Mouse (Mus musculus) forebrain, embryonic 11.5 days (tissue): Measurements from ENCODE around the gene Zfp324. TPM values are rescaled to one million over a fixed set of nuclear protein-coding genes. Genes with fewer than 3 reads are reported as not detected.

Experiments used
- ATAC-seq: fragments of 200-750 bp; cut with Nextera tagmentation; replicated peaks from 2 replicates; pipeline ENCODE4 v1.8.0; 2017; ENCODE audit warnings: moderate TSS enrichment; ENCODE audit not compliant: low FRiP score
- DNase-seq: peaks from one replicate; pipeline ENCODE4 v3.0.0-alpha.2; 2017; ENCODE audit warnings: low spot score
- H3K27ac ChIP-seq: fragments of 300-500 bp; sonication (generic); 2 replicates; pipeline ENCODE4 v1.5.1; 2014; ENCODE audit warnings: low read depth, low read length
- H3K27me3 ChIP-seq: fragments of 300-500 bp; sonication (generic); 2 replicates; pipeline ENCODE4 v1.6.1; 2014; ENCODE audit warnings: mild to moderate bottlenecking, low read length, mixed read lengths; ENCODE audit not compliant: control insufficient read depth, insufficient read depth
- H3K36me3 ChIP-seq: fragments of 300-500 bp; sonication (generic); 2 replicates; pipeline ENCODE4 v1.6.1; 2014; ENCODE audit warnings: mild to moderate bottlenecking, low read length, moderate library complexity, mixed read lengths; ENCODE audit not compliant: control insufficient read depth, insufficient read depth
- H3K4me1 ChIP-seq: fragments of 300-500 bp; sonication (generic); replicated peaks from 2 replicates; pipeline ENCODE4 v1.6.1; 2014; ENCODE audit warnings: low read length, mixed read lengths; ENCODE audit not compliant: control insufficient read depth, insufficient read depth
- H3K4me2 ChIP-seq: fragments of 300-500 bp; sonication (generic); 2 replicates; pipeline ENCODE4 v1.6.1; 2014; ENCODE audit warnings: low read depth, mild to moderate bottlenecking, low read length, moderate library complexity, mixed read lengths; ENCODE audit not compliant: severe bottlenecking
- H3K4me3 ChIP-seq: fragments of 300-500 bp; sonication (generic); 2 replicates; pipeline ENCODE4 v1.5.1; 2014; ENCODE audit warnings: low read depth, low read length
- H3K9ac ChIP-seq: fragments of 300-500 bp; sonication (generic); 2 replicates; pipeline ENCODE4 v1.6.1; 2014; ENCODE audit warnings: low read length
- H3K9me3 ChIP-seq: fragments of 300-500 bp; sonication (generic); 2 replicates; pipeline ENCODE4 v1.6.1; 2016; ENCODE audit warnings: low read length, mixed read lengths; ENCODE audit not compliant: control insufficient read depth
- whole genome bisulfite sequencing: fragments of 180-500 bp; shearing (Covaris S2); extraction: QIAGEN DNeasy Blood & Tissue Kit; methylation state at CpG from one replicate; pipeline ENCODE4 v1.1.7; 2014; 5-methylcytosine and 5-hydroxymethylcytosine counted together
- polyA plus RNA-seq: library from polyadenylated mRNA; unstranded; fragments of >200 nt; fragmentation: Nextera tagmentation; extraction: Ambion mirVana; gene quantifications from 2 replicates; pipeline ENCODE4 v1.2.1, GENCODE M21; 2014

Zfp324 gene
- polyA plus RNA-seq, 1 experiment from 2014 or later: 10.8 TPM

DNA sequence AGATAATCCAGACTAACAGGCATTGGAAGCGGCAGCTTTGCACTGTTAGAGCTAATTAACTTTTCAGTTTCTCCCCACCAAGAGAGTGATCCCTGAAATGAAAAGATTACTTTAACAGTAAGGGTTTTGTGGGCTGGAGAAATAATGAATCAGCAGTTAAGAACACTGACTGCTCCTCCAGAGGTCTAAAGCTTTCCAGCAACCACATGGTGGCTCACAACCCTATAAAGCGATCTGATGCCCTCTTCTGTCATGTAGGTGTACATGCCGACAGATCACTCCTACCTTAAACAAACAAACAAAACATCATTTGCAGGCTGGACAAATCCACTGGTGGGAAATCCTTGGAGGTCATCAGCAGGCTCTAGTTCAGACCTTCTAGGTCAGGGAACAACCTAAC is 10.7 kb upstream of the Zfp324 start:
- H3K9me3 ChIP-seq: no peaks in the 10 kb centered on the region
- no peak overlapping the region for H3K4me2 ChIP-seq
- no peak for ATAC-seq
- no peak overlapping the region for H3K9ac ChIP-seq
- H3K4me3 ChIP-seq: no peak overlapping the region
- no peak overlapping the region for H3K27ac ChIP-seq
- H3K27me3 ChIP-seq: no peaks in the 10 kb centered on the region
- H3K4me1 ChIP-seq: no peaks in the 10 kb centered on the region; the same call in 1 of the 2 replicates
- WGBS: 63% methylated on average over 3 of the region's 3 CpGs
- DNase-seq: no peak
- no peaks in the 10 kb centered on the region for H3K36me3 ChIP-seq

GRCm38 (mm10) chr7:12957511-12957910 is 8.1 kb upstream of the Zfp324 start:
- H3K27me3 ChIP-seq: no peaks in the 10 kb centered on the region
- H3K4me2 ChIP-seq: no peak overlapping the region
- no peaks in the 10 kb centered on the region for H3K9me3 ChIP-seq
- WGBS: 71% methylated on average over 5 of the region's 5 CpGs
- DNase-seq (no peak), ATAC-seq (no peak)
- H3K27ac ChIP-seq: no peak overlapping the region
- H3K36me3 ChIP-seq: no peaks in the 10 kb centered on the region
- no peak overlapping the region for H3K9ac ChIP-seq
- H3K4me1 ChIP-seq: no peaks in the 10 kb centered on the region
- no peak overlapping the region for H3K4me3 ChIP-seq

DNA sequence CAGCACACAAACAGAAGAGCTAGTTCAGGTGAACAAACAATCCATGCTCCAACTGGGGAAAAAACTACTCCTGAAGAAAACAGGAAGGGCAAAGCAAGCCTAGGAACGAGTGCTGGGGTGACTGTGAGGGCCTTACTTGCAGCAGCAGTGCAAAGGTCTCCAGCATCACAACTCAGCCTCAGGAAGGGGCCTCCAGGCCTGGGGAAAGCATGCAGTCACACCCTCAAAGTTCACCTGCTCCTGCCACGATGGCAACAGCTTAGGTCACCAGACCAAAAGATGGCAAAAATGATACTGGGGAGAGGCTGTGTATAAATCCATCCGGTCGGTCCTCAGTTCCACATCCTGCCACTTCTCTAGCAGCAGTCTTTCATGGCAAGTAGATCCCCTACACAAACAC is 6.7 kb upstream of the Zfp324 start:
- no peaks in the 10 kb centered on the region for H3K9me3 ChIP-seq
- no peak overlapping the region for H3K27ac ChIP-seq
- H3K27me3 ChIP-seq: no peaks in the 10 kb centered on the region
- H3K4me1 ChIP-seq: no peaks in the 10 kb centered on the region
- H3K9ac ChIP-seq: no peak overlapping the region
- no peak overlapping the region for H3K4me2 ChIP-seq
- 83% methylated on average over 4 of the region's 4 CpGs for WGBS
- H3K36me3 ChIP-seq: no peaks in the 10 kb centered on the region
- no peak overlapping the region for H3K4me3 ChIP-seq
- DNase-seq (no peak), ATAC-seq (no peak)

GRCm38 (mm10) chr7:12959718-12960117 is 5.9 kb upstream of the Zfp324 start:
- Histone ChIP-seq H3K36me3 (no peaks in the 10 kb centered on the region), H3K9ac (no peak overlapping the region), H3K4me2 (no peak overlapping the region), H3K27me3 (no peaks in the 10 kb centered on the region), H3K4me3 (no peak overlapping the region), H3K9me3 (no peaks in the 10 kb centered on the region), H3K4me1 (no peaks in the 10 kb centered on the region), H3K27ac (no peak overlapping the region)
- WGBS: 17% methylated on average over 4 of the region's 4 CpGs
- ATAC-seq: no peak
- no peak for DNase-seq

DNA sequence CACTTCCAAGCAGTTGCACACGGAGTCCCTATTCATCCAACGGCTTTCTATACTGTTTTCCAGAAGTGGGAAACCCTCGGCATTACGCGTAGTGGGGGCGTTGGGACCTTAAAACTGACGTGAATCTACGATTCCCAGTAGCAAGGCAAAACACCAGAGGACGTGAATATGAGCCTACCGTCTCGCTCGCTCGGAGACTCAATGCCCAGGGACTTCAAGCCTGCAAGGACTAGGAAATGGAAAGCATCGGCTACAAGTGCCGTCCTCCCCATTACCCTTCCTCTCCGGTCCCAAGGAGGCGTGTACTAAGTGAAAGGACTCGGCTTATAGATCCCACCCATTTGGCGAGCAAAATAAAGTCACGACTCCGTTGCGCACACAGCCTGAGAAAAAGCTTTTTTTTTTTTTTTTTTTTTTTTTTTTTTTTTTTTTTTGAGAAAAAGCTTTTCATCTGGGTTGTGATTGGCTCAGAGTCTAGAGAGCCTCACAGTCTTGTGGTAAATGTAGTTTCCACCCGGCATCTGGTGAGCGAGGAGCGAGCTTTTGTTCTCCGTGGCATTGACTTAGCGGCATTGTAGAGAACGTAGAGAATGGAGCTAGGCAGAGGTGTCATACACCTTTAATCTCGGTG is 4.0 kb upstream of the Zfp324 start:
- Histone ChIP-seq H3K27ac (peak overlapping the region; percentile 65), H3K9ac (peak overlapping the region; percentile 73), H3K9me3 (no peaks in the 10 kb centered on the region), H3K36me3 (no peaks in the 10 kb centered on the region), H3K27me3 (no peaks in the 10 kb centered on the region), H3K4me2 (peak overlapping the region; percentile 53), H3K4me3 (peak overlapping the region; percentile 43), H3K4me1 (no peaks in the 10 kb centered on the region)
- ATAC-seq: peak; percentile 74
- 4% methylated on average over 29 of the region's 29 CpGs for WGBS
- DNase-seq: peak; percentile 73

DNA sequence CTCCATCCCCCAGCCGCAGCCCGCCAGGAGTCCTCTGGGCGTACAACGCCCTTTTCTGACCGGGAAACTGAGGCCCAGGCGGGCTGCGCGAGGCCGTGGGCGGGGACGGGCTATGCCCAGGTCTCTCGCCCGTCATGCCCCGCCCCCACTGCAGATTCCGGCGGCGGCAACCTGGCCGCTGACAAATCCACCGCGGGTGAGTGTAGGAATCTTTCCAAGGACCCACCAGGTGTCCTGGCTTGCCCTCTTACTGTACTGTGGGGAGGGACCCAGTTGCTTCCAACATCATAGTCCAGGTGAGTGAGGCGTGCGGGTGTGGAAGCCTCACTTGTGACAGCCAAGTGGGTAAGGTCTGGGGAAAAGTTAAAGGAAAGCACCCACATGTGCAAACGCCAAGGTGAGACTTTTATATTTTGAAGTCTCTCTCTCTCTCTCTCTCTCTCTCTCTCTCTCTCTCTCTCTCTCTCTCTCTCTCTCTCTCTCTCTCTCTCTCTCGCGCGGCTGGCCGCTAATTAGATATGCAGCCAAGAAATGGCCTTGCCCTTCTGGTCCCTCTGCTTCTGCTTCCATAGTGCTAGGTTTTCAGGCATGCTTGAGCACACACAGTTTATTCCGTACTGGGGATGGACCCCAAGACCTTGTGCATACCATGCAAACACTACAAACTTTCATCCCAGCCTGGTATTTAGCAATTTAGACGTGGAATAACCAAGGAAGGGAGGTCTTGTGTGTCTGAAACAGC is 637 bp downstream of the Zfp324 start:
- WGBS: under 1% methylated on average over 29 of the region's 29 CpGs
- Histone ChIP-seq H3K4me3 (peak overlapping the region; percentile 87), H3K4me2 (peak overlapping the region; percentile 94), H3K9ac (peak overlapping the region; percentile 89), H3K27me3 (no peaks in the 10 kb centered on the region), H3K4me1 (peaks cover 3% of the 10 kb centered on the region; the same call in 1 of the 2 replicates), H3K36me3 (peaks cover 8% of the 10 kb centered on the region; the same call in 1 of the 2 replicates), H3K27ac (peak overlapping the region; percentile 64; the same call in 1 of the 2 replicates), H3K9me3 (no peaks in the 10 kb centered on the region)
- peak; percentile 63 for ATAC-seq
- peak; percentile 76 for DNase-seq

- Histone ChIP-seq H3K9me3 (no peaks in the 10 kb centered on the region), H3K4me2 (no peak overlapping the region), H3K9ac (no peak overlapping the region), H3K36me3 (peaks cover 8% of the 10 kb centered on the region; the same call in 1 of the 2 replicates), H3K27ac (no peak overlapping the region), H3K4me1 (peaks cover 3% of the 10 kb centered on the region; the same call in 1 of the 2 replicates), H3K4me3 (no peak overlapping the region), H3K27me3 (no peaks in the 10 kb centered on the region)
- 93% methylated on average over 25 of the region's 25 CpGs for WGBS
- ATAC-seq (no peak), DNase-seq (no peak)
These were observed 5.3 kb downstream of the Zfp324 start for GRCm38 (mm10) chr7:12970906-12971305.

DNA sequence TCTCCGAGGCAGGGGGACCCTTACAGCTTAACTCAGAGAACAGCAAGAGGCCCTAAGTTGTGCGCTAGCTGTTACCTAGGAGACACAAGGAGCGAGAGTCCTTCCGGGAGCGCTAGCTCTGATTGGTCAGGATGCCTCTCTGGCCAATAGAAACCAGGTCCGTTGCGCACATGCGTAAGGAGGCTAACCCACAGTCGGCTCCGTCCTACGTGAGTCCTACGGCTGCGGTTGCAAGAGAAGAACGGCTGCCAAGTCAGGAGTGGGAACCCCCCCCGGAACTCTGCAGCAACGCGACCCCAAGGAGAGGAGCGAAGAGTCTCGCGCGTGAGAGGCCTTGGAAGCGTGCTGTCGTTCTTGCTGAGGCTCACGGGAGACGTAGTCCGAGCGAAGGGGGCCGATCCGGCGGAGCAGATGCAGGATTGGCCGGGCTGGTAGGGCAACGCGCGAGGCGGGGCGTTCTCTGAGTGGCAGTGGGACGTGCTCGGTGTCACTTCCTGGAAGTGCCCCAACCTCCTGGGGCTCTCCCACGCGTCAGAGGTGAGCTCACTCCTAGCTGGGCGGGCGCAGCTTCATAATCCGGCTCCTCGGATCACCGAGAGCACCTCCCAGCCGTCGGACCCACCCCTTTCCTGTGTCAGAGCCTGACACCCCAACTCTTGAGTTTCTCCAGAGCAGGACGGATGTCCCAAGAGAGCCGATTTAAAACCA is 12.2 kb downstream of the Zfp324 start, which contains the start of gene Zfp446:
Zfp446 (plus strand) TSS at position 167 of the 708 bp plus-strand sequence.
- WGBS: 1% methylated on average over 49 of the region's 49 CpGs
- no peaks in the 10 kb centered on the region; the same call in 1 of the 2 replicates for H3K36me3 ChIP-seq
- peak within 1 kb of the TSS; percentile 90 for H3K27ac ChIP-seq
- DNase-seq: peak; percentile 98
- peak within 1 kb of the TSS; percentile 77 for H3K9ac ChIP-seq
- H3K4me1 ChIP-seq: peaks cover 5% of the 10 kb centered on the region; the same call in 1 of the 2 replicates
- peak within 1 kb of the TSS; percentile 67 for H3K4me3 ChIP-seq
- H3K4me2 ChIP-seq: peak within 1 kb of the TSS; percentile 85
- no peaks in the 10 kb centered on the region for H3K9me3 ChIP-seq
- peak; percentile 99 for ATAC-seq
- H3K27me3 ChIP-seq: no peaks in the 10 kb centered on the region
